ENCODE assay signal across 8 mouse cellular contexts in genomic region chr8:72135446-72136301, GRCm38 (mm10). TPM values are rescaled to one million over a fixed set of nuclear protein-coding genes. Genes with fewer than 3 reads are reported as not detected.
DNase-seq lines count a peak whose midpoint lies in the region; ATAC-seq and TF ChIP-seq lines count a peak whose summit lies in the region.

No protein-coding gene starts in this region.

- under 1% methylated on average over 62 of the region's 62 CpGs for whole genome bisulfite sequencing in cerebellum, adult 2 months
- WGBS in liver, embryonic 15.5 days (ENCODE audit: insufficient replicate concordance), result under 1% methylated on average over 62 of the region's 62 CpGs

- H3K36me3 ChIP-seq in liver, embryonic 15.5 days (replicated peaks), result peaks cover 22% of the 10 kb centered on the region

- no peak for TF ChIP-seq POLR2A in cerebellum, adult 2 months (IDR thresholded peaks at IDR 0.05; ENCODE audit: borderline replicate concordance, insufficient read depth, low read length)

- no peaks in the 10 kb centered on the region for H3K27me3 ChIP-seq in cerebellum, adult 2 months (ENCODE audit: control insufficient read depth, insufficient read depth, low read length)
- peaks cover 52% of the 10 kb centered on the region for H3K27me3 ChIP-seq in liver, embryonic 15.5 days

- no peak for TF ChIP-seq CTCF in cerebellum, adult 2 months (IDR thresholded peaks at IDR 0.05; ENCODE audit: borderline replicate concordance, insufficient read depth, low read depth, low read length)

- intact Hi-C loops in gastrocnemius, postnatal 14 days (cut with DNase I; ENCODE audit: low total_unique reads), result no loop called here

- H3K4me2 ChIP-seq in liver, embryonic 15.5 days, result peak overlapping the region; percentile 72

- H3K9me3 ChIP-seq in liver, embryonic 15.5 days (replicated peaks), result no peaks in the 10 kb centered on the region

- peak; percentile 48 for ATAC-seq in liver, embryonic 15.5 days (ENCODE audit: insufficient read depth)

- DNase-seq in frontal cortex, postnatal 36 days (ENCODE audit: low spot score in 2 of 2), result peak; percentile 11 to 36
- no peak for DNase-seq in frontal cortex, postnatal 25 days (ENCODE audit: low spot score in 2 of 2)
- DNase-seq in cerebellum, adult 2 months, result peak; percentile 39 to 51
- DNase-seq in gastrocnemius, postnatal 14 days, result peak; percentile 41
- peak; percentile 74 for DNase-seq in induced T-regulatory cell, adult 2 months (ENCODE audit: low read depth)
- DNase-seq in neural tube, embryonic 10.5 days (ENCODE audit: extremely low spot score, low spot score), result peak; percentile 81
- DNase-seq in thymus, postnatal 10 days (ENCODE audit: low spot score in 2 of 2), result peak; percentile 59

- no peaks in the 10 kb centered on the region for H3K4me1 ChIP-seq in cerebellum, adult 2 months (ENCODE audit: control insufficient read depth, insufficient read depth, low read length)
- peaks cover 25% of the 10 kb centered on the region for H3K4me1 ChIP-seq in liver, embryonic 15.5 days (replicated peaks)

- H3K27ac ChIP-seq in cerebellum, adult 2 months (ENCODE audit: insufficient read depth, low read length), result peak overlapping the region; percentile 28; the same call in 1 of the 2 replicates
- H3K27ac ChIP-seq in liver, embryonic 15.5 days (replicated peaks), result peak overlapping the region; percentile 78

- H3K9ac ChIP-seq in liver, embryonic 15.5 days, result peak overlapping the region; percentile 59

- H3K4me3 ChIP-seq in cerebellum, adult 2 months (replicated peaks; ENCODE audit: insufficient read depth, low read depth, low read length), result peak overlapping the region; percentile 74
- H3K4me3 ChIP-seq in liver, embryonic 15.5 days (replicated peaks), result peak overlapping the region; percentile 63

RNA-seq across cellular contexts. Expression of gene Tpm4, which starts 0.9 kb away (rescaled TPM):
- 40.2 and 43.5 TPM in 2 replicates for polyA plus RNA-seq in cerebellum, adult 2 months (2012; rRNA removed)
- 10 to 100 TPM; 76.3 to 97.2 TPM for total RNA-seq in gastrocnemius, postnatal 14 days (2021)
- polyA plus RNA-seq in liver, embryonic 15.5 days (2015; fragmentation: Nextera tagmentation; extraction: Ambion mirVana), result 80.7 and 82.6 TPM in 2 replicates

RNA-seq across cellular contexts. Expression of gene Rab8a, which starts 25.3 kb away (rescaled TPM):
- polyA plus RNA-seq in cerebellum, adult 2 months (2012; rRNA removed), result 67.6 and 68.7 TPM in 2 replicates
- 10 to 100 TPM; 17.4 to 18.7 TPM for total RNA-seq in gastrocnemius, postnatal 14 days (2021)
- polyA plus RNA-seq in liver, embryonic 15.5 days (2015; fragmentation: Nextera tagmentation; extraction: Ambion mirVana), result 66.4 and 69.7 TPM in 2 replicates

RNA-seq across cellular contexts. Expression of gene Olfr374, which starts 28.8 kb away (rescaled TPM):
- not detected in 2 replicates for polyA plus RNA-seq in cerebellum, adult 2 months (2012; rRNA removed)
- total RNA-seq in gastrocnemius, postnatal 14 days (2021), result not detected
- 0.03 and 0.05 TPM in 2 replicates for polyA plus RNA-seq in liver, embryonic 15.5 days (2015; fragmentation: Nextera tagmentation; extraction: Ambion mirVana)

RNA-seq across cellular contexts. Expression of gene Olfr373, which starts 52.7 kb away (rescaled TPM):
- not detected in 2 replicates for polyA plus RNA-seq in cerebellum, adult 2 months (2012; rRNA removed)
- not detected for total RNA-seq in gastrocnemius, postnatal 14 days (2021)
- not detected in 2 replicates for polyA plus RNA-seq in liver, embryonic 15.5 days (2015; fragmentation: Nextera tagmentation; extraction: Ambion mirVana)

RNA-seq across cellular contexts. Expression of gene Hsh2d, which starts 53.8 kb away (rescaled TPM):
- polyA plus RNA-seq in cerebellum, adult 2 months (2012; rRNA removed), result 0.11 TPM in 1 of 2 replicates, not detected in the other
- total RNA-seq in gastrocnemius, postnatal 14 days (2021), result not detected
- polyA plus RNA-seq in liver, embryonic 15.5 days (2015; fragmentation: Nextera tagmentation; extraction: Ambion mirVana), result 0.26 and 0.33 TPM in 2 replicates

Comparison
In these comparisons a context has a peak if more than half of its experiments do, and no peak if none do; other contexts are left out.
1. DNase-seq: peak in frontal cortex, postnatal 36 days (2 of 2), cerebellum, adult 2 months (2 of 2), gastrocnemius, postnatal 14 days (single experiment), induced T-regulatory cell, adult 2 months (single experiment), neural tube, embryonic 10.5 days (single experiment) and thymus, postnatal 10 days (2 of 2); none in frontal cortex, postnatal 25 days (0 of 2).